Mouse (Mus musculus) lung, embryonic 14.5 days (tissue): Measurements from ENCODE around the gene Bak1. TPM values are rescaled to one million over a fixed set of nuclear protein-coding genes. Genes with fewer than 3 reads are reported as not detected.

ENCODE experiments used
- ATAC-seq: fragments of 200-750 bp; cut with Nextera tagmentation; 2 replicates; pipeline ENCODE4 v1.8.0; 2017; ENCODE audit warnings: mild to moderate bottlenecking, moderate TSS enrichment, moderate library complexity; ENCODE audit not compliant: insufficient read depth
- DNase-seq: peaks from one replicate; pipeline ENCODE4 v3.0.0-alpha.2; 2015
- H3K27ac ChIP-seq: fragments of 300-500 bp; sonication (generic); 2 replicates; pipeline ENCODE4 v1.5.1; 2014; ENCODE audit warnings: low read depth, mild to moderate bottlenecking, moderate library complexity
- H3K27me3 ChIP-seq: fragments of 300-500 bp; sonication (generic); 2 replicates; pipeline ENCODE4 v1.6.1; 2014; ENCODE audit warnings: low read length, control low read depth; ENCODE audit not compliant: insufficient read depth
- H3K36me3 ChIP-seq: fragments of 300-500 bp; sonication (generic); 2 replicates; pipeline ENCODE4 v1.6.1; 2014; ENCODE audit warnings: control low read depth; ENCODE audit not compliant: insufficient read depth
- H3K4me1 ChIP-seq: fragments of 300-500 bp; sonication (generic); 2 replicates; pipeline ENCODE4 v1.6.1; 2014; ENCODE audit warnings: antibody characterized with exemption, control low read depth; ENCODE audit not compliant: insufficient read depth
- H3K4me2 ChIP-seq: fragments of 300-500 bp; sonication (generic); 2 replicates; pipeline ENCODE4 v1.6.1; 2014; ENCODE audit warnings: mild to moderate bottlenecking
- H3K4me3 ChIP-seq: fragments of 300-500 bp; sonication (generic); 2 replicates; pipeline ENCODE4 v1.5.1; 2014; ENCODE audit warnings: low read depth, low read length
- H3K9ac ChIP-seq: fragments of 300-500 bp; sonication (generic); 2 replicates; pipeline ENCODE4 v1.6.1; 2014
- H3K9me3 ChIP-seq: fragments of 300-500 bp; sonication (generic); 2 replicates; pipeline ENCODE4 v1.6.1; 2016; ENCODE audit warnings: low read depth, low read length, control low read depth
- CTCF ChIP-seq: IDR thresholded peaks from 2 replicates; pipeline ENCODE4 v1.5.1; 2016; ENCODE audit warnings: antibody characterized with exemption, low read depth
- WGBS: fragments of 180-500 bp; shearing (Covaris S2); extraction: QIAGEN DNeasy Blood & Tissue Kit; methylation state at CpG from one replicate; pipeline ENCODE4 v1.1.7; 2014; 5-methylcytosine and 5-hydroxymethylcytosine counted together
- polyA plus RNA-seq: library from polyadenylated mRNA; unstranded; fragments of >200 nt; fragmentation: Nextera tagmentation; extraction: Ambion mirVana; gene quantifications from 2 replicates; pipeline ENCODE4 v1.2.1, GENCODE M21; 2014

Bak1 gene
- polyA plus RNA-seq, 1 experiment from 2014 or later = 12.0 TPM

DNA sequence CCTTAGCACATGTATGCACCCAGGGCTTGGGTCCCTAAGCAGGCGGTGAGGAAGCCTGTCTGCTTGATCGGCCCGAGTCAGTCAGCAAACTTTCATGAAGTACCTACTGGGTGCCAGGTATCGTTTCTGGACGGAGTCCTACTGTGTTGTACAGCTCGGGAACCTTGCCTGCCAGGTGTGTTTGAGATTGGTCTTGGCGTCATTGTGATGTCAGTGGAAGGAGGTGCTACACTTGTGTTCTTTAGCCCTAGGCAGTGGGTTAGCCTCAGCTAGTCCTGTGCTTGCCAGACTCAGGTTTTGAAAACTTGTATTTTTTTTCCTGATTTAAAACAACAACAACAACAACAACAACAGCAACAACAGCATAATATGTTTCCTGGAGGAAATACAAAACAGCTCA is 33.9 kb upstream of the Bak1 start:
- no peaks in the 10 kb centered on the region for H3K9me3 ChIP-seq
- 86% methylated on average over 7 of the region's 7 CpGs for whole genome bisulfite sequencing
- ATAC-seq = no peak
- no peak overlapping the region for H3K4me2 ChIP-seq
- 0 out of 2 replicates have a peak, but pooled peaks cover 5% of the 10 kb centered on the region for H3K4me1 ChIP-seq
- H3K9ac ChIP-seq = no peak overlapping the region
- no peak for TF ChIP-seq CTCF
- no peak overlapping the region for H3K27ac ChIP-seq
- no peaks in the 10 kb centered on the region; the same call in 1 of the 2 replicates for H3K27me3 ChIP-seq
- no peaks in the 10 kb centered on the region for H3K36me3 ChIP-seq
- H3K4me3 ChIP-seq = no peak overlapping the region
- DNase-seq = no peak

DNA sequence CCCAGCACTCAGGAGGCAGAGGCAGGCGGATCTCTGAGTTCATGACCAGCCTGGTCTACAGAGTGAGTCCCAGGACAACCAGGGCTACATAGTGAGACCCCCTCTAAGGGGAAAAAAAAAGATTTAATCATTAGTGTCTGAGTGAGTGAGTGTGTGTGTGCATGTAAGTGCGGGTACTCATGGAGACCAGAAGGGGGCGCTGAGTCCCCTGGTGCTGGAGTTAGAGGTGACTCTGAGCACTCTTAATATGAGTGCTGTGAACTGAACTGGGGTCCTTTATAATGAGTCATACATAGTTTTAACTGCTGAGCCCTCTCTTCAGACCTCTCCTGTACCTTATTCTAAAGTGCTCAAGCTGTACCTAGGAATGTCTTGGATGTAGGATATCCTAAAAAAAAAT is 32.9 kb upstream of the Bak1 start:
- H3K27ac ChIP-seq = no peak overlapping the region

DNA sequence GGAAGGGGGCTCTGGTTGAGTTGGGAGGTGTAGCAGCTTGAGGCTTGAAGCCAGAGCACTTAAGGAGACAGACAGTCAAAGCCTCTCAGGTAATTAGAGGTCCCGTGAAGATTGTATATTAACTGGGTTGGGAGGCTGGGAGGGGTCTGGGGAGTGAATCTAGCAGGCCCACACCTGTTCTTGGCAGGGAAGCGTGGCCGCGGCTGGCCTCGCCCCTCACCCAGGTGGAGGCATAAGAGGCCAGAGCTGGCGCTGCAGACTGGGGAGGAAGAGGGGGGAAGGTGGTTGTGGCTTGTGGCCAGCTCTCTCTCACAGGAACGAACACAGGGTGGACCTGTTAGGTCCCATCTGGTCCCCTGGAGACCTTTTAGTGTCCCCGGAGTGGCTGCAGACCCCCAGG is 31.9 kb upstream of the Bak1 start:
- no peak for ATAC-seq
- Histone ChIP-seq H3K4me2 (no peak overlapping the region), H3K9me3 (no peaks in the 10 kb centered on the region), H3K36me3 (no peaks in the 10 kb centered on the region), H3K27me3 (no peaks in the 10 kb centered on the region; the same call in 1 of the 2 replicates), H3K4me1 (0 out of 2 replicates have a peak, but pooled peaks cover 5% of the 10 kb centered on the region), H3K27ac (no peak overlapping the region), H3K9ac (no peak overlapping the region), H3K4me3 (no peak overlapping the region)
- no peak for DNase-seq
- no peak for TF ChIP-seq CTCF
- 71% methylated on average over 8 of the region's 8 CpGs for WGBS

More for the DNA sequence above, 32.9 kb upstream of the Bak1 start:
- no peaks in the 10 kb centered on the region; the same call in 1 of the 2 replicates for H3K27me3 ChIP-seq
- no peaks in the 10 kb centered on the region for H3K36me3 ChIP-seq
- 0 out of 2 replicates have a peak, but pooled peaks cover 5% of the 10 kb centered on the region for H3K4me1 ChIP-seq
- no peak for DNase-seq
- no peak overlapping the region for H3K4me3 ChIP-seq
- no peak overlapping the region for H3K9ac ChIP-seq
- no peak for ATAC-seq
- H3K9me3 ChIP-seq = no peaks in the 10 kb centered on the region
- 90% methylated on average over 3 of the region's 3 CpGs for WGBS
- TF ChIP-seq CTCF = peak; percentile 15
- H3K4me2 ChIP-seq = no peak overlapping the region

- TF ChIP-seq CTCF = no peak
- H3K36me3 ChIP-seq = no peaks in the 10 kb centered on the region
- no peaks in the 10 kb centered on the region for H3K4me1 ChIP-seq
- no peaks in the 10 kb centered on the region for H3K9me3 ChIP-seq
- 1% methylated on average over 24 of the region's 24 CpGs for whole genome bisulfite sequencing
- H3K9ac ChIP-seq = peak overlapping the region; percentile 57
- H3K4me3 ChIP-seq = peak overlapping the region; percentile 61
- DNase-seq (no peak), ATAC-seq (peak; percentile 10)
- H3K27ac ChIP-seq = peak overlapping the region; percentile 83; the same call in 1 of the 2 replicates
- peak overlapping the region; percentile 99 for H3K4me2 ChIP-seq
- no peaks in the 10 kb centered on the region; the same call in 1 of the 2 replicates for H3K27me3 ChIP-seq
Measured at GRCm38 (mm10) chr17:27057517-27058055, 28.8 kb upstream of the Bak1 start.

- peak within 1 kb of the TSS; percentile 83 for H3K27ac ChIP-seq
- ATAC-seq (peak; percentile 73), DNase-seq (peak; percentile 77)
- peak within 1 kb of the TSS; percentile 57 for H3K9ac ChIP-seq
- under 1% methylated on average over 59 of the region's 66 CpGs for WGBS
- no peaks in the 10 kb centered on the region for H3K4me1 ChIP-seq
- no peak for TF ChIP-seq CTCF
- no peaks in the 10 kb centered on the region for H3K9me3 ChIP-seq
- H3K4me3 ChIP-seq = peak within 1 kb of the TSS; percentile 61
- H3K27me3 ChIP-seq = no peaks in the 10 kb centered on the region; the same call in 1 of the 2 replicates
- no peaks in the 10 kb centered on the region for H3K36me3 ChIP-seq
- peak within 1 kb of the TSS; percentile 99 for H3K4me2 ChIP-seq
Measured at GRCm38 (mm10) chr17:27056812-27057516, 28.2 kb upstream of the Bak1 start, which contains the start of gene Itpr3. Gene Itpr3, plus strand, starts transcription at chr17:27057304.

DNA sequence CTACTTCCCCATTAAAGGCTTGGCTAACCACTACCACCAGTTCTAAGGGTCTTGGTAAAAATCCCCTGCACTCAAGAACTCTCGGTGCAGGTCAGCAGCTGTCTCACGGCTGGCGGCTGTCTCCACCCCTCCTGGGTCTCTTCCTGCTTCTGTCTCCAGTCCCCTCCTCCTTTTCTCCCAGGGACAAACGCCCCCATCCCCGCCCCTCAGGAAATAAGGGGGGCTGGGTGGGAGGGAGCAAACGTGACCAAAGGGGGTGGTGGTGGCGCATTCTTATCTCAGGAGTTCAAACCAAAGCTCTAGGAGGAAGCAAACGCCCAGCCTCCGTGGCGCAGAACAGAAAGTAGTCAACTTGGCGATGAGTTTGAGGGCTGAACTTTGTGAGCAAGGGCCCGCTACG is 27.4 kb upstream of the Bak1 start:
- H3K27me3 ChIP-seq = no peaks in the 10 kb centered on the region; the same call in 1 of the 2 replicates
- peak overlapping the region; percentile 99 for H3K4me2 ChIP-seq
- DNase-seq = peak; percentile 85
- 0 out of 2 replicates have a peak, but pooled peaks cover 4% of the 10 kb centered on the region for H3K4me1 ChIP-seq
- H3K36me3 ChIP-seq = no peaks in the 10 kb centered on the region
- peak overlapping the region; percentile 83 for H3K27ac ChIP-seq
- H3K4me3 ChIP-seq = peak overlapping the region; percentile 61
- under 1% methylated on average over 13 of the region's 13 CpGs for WGBS
- ATAC-seq = peak; percentile 66
- TF ChIP-seq CTCF = no peak
- peak overlapping the region; percentile 57 for H3K9ac ChIP-seq
- H3K9me3 ChIP-seq = no peaks in the 10 kb centered on the region

DNA sequence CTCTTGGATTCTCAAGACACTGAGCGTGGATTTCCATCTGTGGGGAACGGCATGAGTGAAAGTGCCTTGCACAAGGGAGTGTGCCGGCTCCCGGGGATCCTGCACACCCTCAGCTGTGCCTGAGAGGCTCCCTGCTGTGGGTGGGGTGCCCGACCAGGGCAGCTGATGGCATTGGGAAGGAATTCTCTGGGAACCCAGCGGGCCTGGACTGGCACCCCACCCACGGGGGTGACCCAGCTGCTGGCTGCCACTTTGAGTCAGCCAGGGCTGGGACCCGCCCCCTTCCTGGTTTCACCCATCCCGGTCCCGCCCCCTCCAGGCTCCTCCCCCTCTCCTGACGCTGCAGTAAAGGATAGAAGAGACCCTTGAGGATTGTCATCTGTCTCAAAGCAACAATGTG is 22.7 kb upstream of the Bak1 start:
- 30% methylated on average over 11 of the region's 11 CpGs for WGBS
- Histone ChIP-seq H3K27me3 (no peaks in the 10 kb centered on the region), H3K9me3 (no peaks in the 10 kb centered on the region), H3K9ac (no peak overlapping the region), H3K4me3 (no peak overlapping the region), H3K4me1 (0 out of 2 replicates have a peak, but pooled peaks cover 9% of the 10 kb centered on the region), H3K4me2 (peak overlapping the region; percentile 39), H3K27ac (no peak overlapping the region), H3K36me3 (no peaks in the 10 kb centered on the region)
- no peak for TF ChIP-seq CTCF
- ATAC-seq (no peak), DNase-seq (peak; percentile 60)
